Mouse (Mus musculus) forebrain, embryonic 14.5 days (tissue): ENCODE measurements around the gene Mmp14. TPM values are rescaled to one million over a fixed set of nuclear protein-coding genes. Genes with fewer than 3 reads are reported as not detected.

Experiments used
- ATAC-seq: fragments of 200-750 bp; cut with Nextera tagmentation; 2 replicates; pipeline ENCODE4 v1.8.0; 2017; ENCODE audit warnings: mild to moderate bottlenecking, moderate library complexity
- DNase-seq: peaks from one replicate; pipeline ENCODE4 v3.0.0-alpha.2; 2015; ENCODE audit warnings: low spot score
- H3K27ac ChIP-seq: fragments of 300-500 bp; sonication (generic); 2 replicates; pipeline ENCODE4 v1.5.1; 2014; ENCODE audit warnings: low read depth, mild to moderate bottlenecking, control low read depth, low read length, moderate library complexity
- H3K27me3 ChIP-seq: fragments of 300-500 bp; sonication (generic); replicated peaks from 2 replicates; pipeline ENCODE4 v1.6.1; 2014; ENCODE audit warnings: low read length, control low read depth, mixed read lengths; ENCODE audit not compliant: control insufficient read depth, insufficient read depth
- H3K36me3 ChIP-seq: fragments of 300-500 bp; sonication (generic); 2 replicates; pipeline ENCODE4 v1.6.1; 2014; ENCODE audit warnings: low read length, control low read depth; ENCODE audit not compliant: control insufficient read depth, insufficient read depth
- H3K4me1 ChIP-seq: fragments of 300-500 bp; sonication (generic); 2 replicates; pipeline ENCODE4 v1.6.1; 2014; ENCODE audit warnings: antibody characterized with exemption, low read length, control low read depth; ENCODE audit not compliant: control insufficient read depth, insufficient read depth
- H3K4me2 ChIP-seq: fragments of 300-500 bp; sonication (generic); 2 replicates; pipeline ENCODE4 v1.6.1; 2014; ENCODE audit warnings: mild to moderate bottlenecking, control low read depth, low read length
- H3K4me3 ChIP-seq: fragments of 300-500 bp; sonication (generic); 2 replicates; pipeline ENCODE4 v1.5.1; 2014; ENCODE audit warnings: low read depth, low read length, control low read depth
- H3K9ac ChIP-seq: fragments of 300-500 bp; sonication (generic); 2 replicates; pipeline ENCODE4 v1.6.1; 2014; ENCODE audit warnings: mild to moderate bottlenecking, low read length, control low read depth, moderate library complexity
- H3K9me3 ChIP-seq: fragments of 300-500 bp; sonication (generic); replicated peaks from 2 replicates; pipeline ENCODE4 v1.6.1; 2016; ENCODE audit warnings: low read length, control low read depth, mixed read lengths; ENCODE audit not compliant: control insufficient read depth
- WGBS: fragments of 180-500 bp; shearing (Covaris S2); extraction: QIAGEN DNeasy Blood & Tissue Kit; methylation state at CpG from one replicate; pipeline ENCODE4 v1.1.7; 2014; 5-methylcytosine and 5-hydroxymethylcytosine counted together
- polyA plus RNA-seq: library from polyadenylated mRNA; unstranded; fragments of >200 nt; fragmentation: Nextera tagmentation; extraction: Ambion mirVana; gene quantifications from 2 replicates; pipeline ENCODE4 v1.2.1, GENCODE M21; 2014

Mmp14 gene
- polyA plus RNA-seq, 1 experiment from 2014 or later: 48.2 TPM

- DNase-seq: no peak
- no peak overlapping the region for H3K4me2 ChIP-seq
These were observed 43.3 kb downstream of the Mmp14 start for GRCm38 (mm10) chr14:54474744-54475143.

GRCm38 (mm10) chr14:54475941-54476844 lies 44.8 kb downstream of the Mmp14 start, which contains the start of gene Rem2:
TSS of gene Rem2 (plus strand) at chr14:54476100.
- H3K4me1 ChIP-seq: peaks cover 26% of the 10 kb centered on the region

More at GRCm38 (mm10) chr14:54474744-54475143, 43.3 kb downstream of the Mmp14 start:
- H3K36me3 ChIP-seq: peaks cover 7% of the 10 kb centered on the region
- ATAC-seq: no peak
- peaks cover 10% of the 10 kb centered on the region; the same call in 1 of the 2 replicates for H3K27me3 ChIP-seq
- 72% methylated on average over 5 of the region's 5 CpGs for WGBS
- H3K4me1 ChIP-seq: peaks cover 26% of the 10 kb centered on the region
- H3K27ac ChIP-seq: no peak overlapping the region
- no peak overlapping the region for H3K4me3 ChIP-seq
- H3K9ac ChIP-seq: no peak overlapping the region
- no peaks in the 10 kb centered on the region for H3K9me3 ChIP-seq

DNA sequence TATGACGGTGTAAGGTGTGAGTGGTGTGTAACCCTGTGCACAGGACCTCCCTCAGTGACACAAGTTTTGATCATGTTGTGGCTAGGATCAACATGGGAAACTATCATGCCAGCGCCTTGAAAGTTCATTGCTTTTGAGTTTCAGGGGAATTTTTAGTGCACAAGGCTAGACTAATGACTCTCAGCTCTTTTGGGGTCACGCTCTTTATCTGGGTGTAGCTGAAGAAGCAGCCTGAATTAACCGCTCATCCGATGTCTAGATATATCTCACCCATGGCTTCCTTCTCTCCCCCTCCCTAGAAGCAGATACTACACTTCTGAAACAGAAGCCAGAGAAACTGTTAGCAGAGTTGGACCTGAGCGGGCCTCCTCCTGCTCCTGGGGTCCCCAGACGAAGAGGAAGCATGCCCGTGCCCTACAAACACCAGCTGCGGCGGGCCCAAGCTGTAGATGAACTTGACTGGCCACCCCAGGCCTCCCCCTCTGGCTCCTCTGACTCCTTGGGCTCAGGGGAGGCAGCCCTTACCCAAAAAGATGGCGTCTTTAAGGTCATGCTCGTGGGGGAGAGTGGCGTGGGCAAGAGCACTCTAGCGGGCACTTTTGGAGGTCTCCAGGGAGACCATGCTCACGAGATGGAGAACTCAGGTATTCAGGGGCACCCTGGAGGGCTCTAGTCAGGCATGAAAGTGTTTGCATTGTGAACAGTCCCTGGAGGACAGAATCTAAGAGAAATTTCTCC lies 45.9 kb downstream of the Mmp14 start:
- 0 out of 2 replicates have a peak overlapping the region, but pooled peaks have one; percentile 72 for H3K9ac ChIP-seq
- H3K27ac ChIP-seq: no peak overlapping the region
- no peak for DNase-seq
- H3K4me3 ChIP-seq: peak overlapping the region; percentile 45
- H3K9me3 ChIP-seq: no peaks in the 10 kb centered on the region
- WGBS: 71% methylated on average over 15 of the region's 15 CpGs
- peak overlapping the region; percentile 87 for H3K4me2 ChIP-seq
- H3K27me3 ChIP-seq: peaks cover 10% of the 10 kb centered on the region
- H3K4me1 ChIP-seq: peaks cover 26% of the 10 kb centered on the region
- no peaks in the 10 kb centered on the region for H3K36me3 ChIP-seq
- ATAC-seq: no peak

More at GRCm38 (mm10) chr14:54475941-54476844, 44.8 kb downstream of the Mmp14 start, which contains the start of gene Rem2:
- Histone ChIP-seq H3K27ac (peak within 1 kb of the TSS; percentile 82), H3K4me2 (peak within 1 kb of the TSS; percentile 87), H3K27me3 (peaks cover 10% of the 10 kb centered on the region), H3K9ac (peak within 1 kb of the TSS; percentile 72), H3K9me3 (no peaks in the 10 kb centered on the region), H3K36me3 (no peaks in the 10 kb centered on the region), H3K4me3 (peak within 1 kb of the TSS; percentile 45)
- ATAC-seq: peak; percentile 93
- WGBS: under 1% methylated on average over 23 of the region's 23 CpGs
- peak; percentile 95 for DNase-seq

- H3K27ac ChIP-seq: no peak overlapping the region
- ATAC-seq: no peak
- H3K4me1 ChIP-seq: peaks cover 26% of the 10 kb centered on the region
- peak overlapping the region; percentile 50 for H3K9ac ChIP-seq
- H3K4me2 ChIP-seq: peak overlapping the region; percentile 49
- DNase-seq: no peak
- peak overlapping the region; percentile 17 for H3K4me3 ChIP-seq
- no peaks in the 10 kb centered on the region for H3K9me3 ChIP-seq
- H3K36me3 ChIP-seq: no peaks in the 10 kb centered on the region
- WGBS: 2% methylated on average over 40 of the region's 40 CpGs
- peaks cover 10% of the 10 kb centered on the region for H3K27me3 ChIP-seq
These were observed 48.1 kb downstream of the Mmp14 start for GRCm38 (mm10) chr14:54479451-54479920.

GRCm38 (mm10) chr14:54480673-54481072 lies 49.3 kb downstream of the Mmp14 start:
- peaks cover 18% of the 10 kb centered on the region for H3K4me1 ChIP-seq
- no peak overlapping the region for H3K9ac ChIP-seq
- ATAC-seq (no peak), DNase-seq (no peak)
- H3K27ac ChIP-seq: no peak overlapping the region
- no peak overlapping the region for H3K4me2 ChIP-seq
- no peaks in the 10 kb centered on the region for H3K9me3 ChIP-seq
- H3K4me3 ChIP-seq: no peak overlapping the region
- H3K36me3 ChIP-seq: no peaks in the 10 kb centered on the region
- 66% methylated on average over 6 of the region's 6 CpGs for WGBS
- H3K27me3 ChIP-seq: peaks cover 10% of the 10 kb centered on the region

- ATAC-seq (no peak), DNase-seq (no peak)
- H3K27me3 ChIP-seq: peaks cover 10% of the 10 kb centered on the region
- H3K9me3 ChIP-seq: no peaks in the 10 kb centered on the region
- H3K4me3 ChIP-seq: no peak overlapping the region
- H3K4me2 ChIP-seq: no peak overlapping the region
- WGBS: 86% methylated on average over 8 of the region's 8 CpGs
- no peak overlapping the region for H3K27ac ChIP-seq
- H3K9ac ChIP-seq: no peak overlapping the region
- no peaks in the 10 kb centered on the region for H3K36me3 ChIP-seq
- H3K4me1 ChIP-seq: peaks cover 14% of the 10 kb centered on the region
These were observed 50.0 kb downstream of the Mmp14 start for GRCm38 (mm10) chr14:54481402-54481801.

- H3K4me1 ChIP-seq: peaks cover 5% of the 10 kb centered on the region
- peaks cover 10% of the 10 kb centered on the region for H3K27me3 ChIP-seq
- 40% methylated on average over 9 of the region's 9 CpGs for WGBS
- H3K27ac ChIP-seq: no peak overlapping the region
- H3K4me2 ChIP-seq: no peak overlapping the region
- H3K9ac ChIP-seq: no peak overlapping the region
- no peaks in the 10 kb centered on the region for H3K9me3 ChIP-seq
- DNase-seq: peak; percentile 41
- H3K4me3 ChIP-seq: no peak overlapping the region
- ATAC-seq: no peak
- no peaks in the 10 kb centered on the region for H3K36me3 ChIP-seq
These were observed 51.1 kb downstream of the Mmp14 start for GRCm38 (mm10) chr14:54482498-54482897.

GRCm38 (mm10) chr14:54485899-54486298 lies 54.5 kb downstream of the Mmp14 start:
- Histone ChIP-seq H3K9ac (no peak overlapping the region), H3K27ac (no peak overlapping the region), H3K4me1 (no peaks in the 10 kb centered on the region), H3K9me3 (no peaks in the 10 kb centered on the region), H3K27me3 (no peaks in the 10 kb centered on the region; the same call in 1 of the 2 replicates), H3K4me2 (no peak overlapping the region), H3K4me3 (no peak overlapping the region), H3K36me3 (no peaks in the 10 kb centered on the region)
- WGBS: 90% methylated on average over 7 of the region's 7 CpGs
- ATAC-seq (no peak), DNase-seq (no peak)
